Mouse (Mus musculus) kidney, adult 2 months (tissue): ENCODE measurements around the gene Gpm6b.

Experiments
- CTCF ChIP-seq: fragments of 200-500 bp; conservative IDR thresholded peaks from 2 replicates; pipeline ENCODE4 v1.5.1; 2011; ENCODE audit warnings: low read depth, mild to moderate bottlenecking, control low read depth, low read length, moderate library complexity, mixed read lengths; ENCODE audit not compliant: insufficient read depth, insufficient read length
- POLR2A ChIP-seq: fragments of 200-500 bp; IDR thresholded peaks from one replicate; pipeline ENCODE4 v1.6.1; 2011; ENCODE audit warnings: low read depth, low read length, control low read depth

GRCm38 (mm10) chrX:166365458-166366213, 126.9 kb downstream of the Gpm6b start:
- TF ChIP-seq CTCF = no peak
- TF ChIP-seq POLR2A = no peak
